Mouse (Mus musculus): ENCODE measurements around the gene Tas2r143.

The Tas2r143 gene

GRCm38 (mm10) chr6:42399938-42400337 is at the start of gene Tas2r143:
Gene Tas2r143, plus strand, starts transcription at chr6:42400238.
- DNase-seq = no peak

- peak in 1 of 2 experiments; percentile 29 for DNase-seq
Measured at GRCm38 (mm10) chr6:42350968-42351775, 48.9 kb upstream of the Tas2r143 start.

GRCm38 (mm10) chr6:42351776-42352485 is 48.1 kb upstream of the Tas2r143 start:
- no peak for DNase-seq

GRCm38 (mm10) chr6:42352486-42352846 is 47.6 kb upstream of the Tas2r143 start:
- DNase-seq = no peak

GRCm38 (mm10) chr6:42353180-42353579 is 46.9 kb upstream of the Tas2r143 start:
- no peak for DNase-seq

GRCm38 (mm10) chr6:42354076-42355019 is 45.7 kb upstream of the Tas2r143 start:
- peak in 1 of 2 experiments; percentile 32 for DNase-seq

- DNase-seq = no peak
Measured at GRCm38 (mm10) chr6:42355366-42355765, 44.7 kb upstream of the Tas2r143 start.

- DNase-seq = no peak
Measured at GRCm38 (mm10) chr6:42355794-42356600, 44.0 kb upstream of the Tas2r143 start.

- no peak for DNase-seq
Measured at GRCm38 (mm10) chr6:42356913-42357312, 43.1 kb upstream of the Tas2r143 start.

- no peak for DNase-seq
Measured at GRCm38 (mm10) chr6:42357901-42358300, 42.1 kb upstream of the Tas2r143 start.

- DNase-seq = no peak
Measured at GRCm38 (mm10) chr6:42358901-42359300, 41.1 kb upstream of the Tas2r143 start.

GRCm38 (mm10) chr6:42359364-42360147 is 40.5 kb upstream of the Tas2r143 start:
- no peak for DNase-seq

GRCm38 (mm10) chr6:42360231-42360840 is 39.7 kb upstream of the Tas2r143 start:
- no peak for DNase-seq

GRCm38 (mm10) chr6:42361041-42361895 is 38.8 kb upstream of the Tas2r143 start:
- no peak for DNase-seq

GRCm38 (mm10) chr6:42362074-42362473 is 38.0 kb upstream of the Tas2r143 start:
- DNase-seq = peak in 1 of 2 experiments; percentile 13

- DNase-seq = peak in 1 of 2 experiments; percentile 15
Measured at GRCm38 (mm10) chr6:42362497-42362896, 37.5 kb upstream of the Tas2r143 start.

- peak; percentile 35 to 41 for DNase-seq
Measured at GRCm38 (mm10) chr6:42362974-42363373, 37.1 kb upstream of the Tas2r143 start.

GRCm38 (mm10) chr6:42364066-42364465 is 36.0 kb upstream of the Tas2r143 start:
- no peak for DNase-seq

GRCm38 (mm10) chr6:42364607-42365006 is 35.4 kb upstream of the Tas2r143 start:
- DNase-seq = no peak

- DNase-seq = no peak
Measured at GRCm38 (mm10) chr6:42365215-42365614, 34.8 kb upstream of the Tas2r143 start.

Data from cerebellum, adult 18-20 months (tissue).